Mouse (Mus musculus) lung, adult 2 months (tissue): Measurements from ENCODE around the gene Spint1. TPM values are rescaled to one million over a fixed set of nuclear protein-coding genes. Genes with fewer than 3 reads are reported as not detected.
A peak's percentile ranks its signal among the peaks of the same experiment; 100 is the strongest.

Source experiments
- DNase-seq: peaks from one replicate; pipeline ENCODE4 v3.0.0; 2022
- H3K4me1 ChIP-seq: fragments of 200-500 bp; 2 replicates; pipeline ENCODE4 v1.6.1; 2011; ENCODE audit warnings: low read length; ENCODE audit not compliant: control insufficient read depth, insufficient read depth
- H3K4me3 ChIP-seq: fragments of 200-500 bp; replicated peaks from 2 replicates; pipeline ENCODE3; 2011; ENCODE audit warnings: low read depth, mild to moderate bottlenecking, control low read depth, low read length; ENCODE audit errors: extremely low read depth
- CTCF ChIP-seq: fragments of 200-500 bp; IDR thresholded peaks from 2 replicates; pipeline ENCODE4 v1.5.1; 2011; ENCODE audit warnings: mild to moderate bottlenecking, low read length, control low read depth; ENCODE audit not compliant: insufficient read depth
- POLR2A ChIP-seq: fragments of 200-500 bp; IDR thresholded peaks from 2 replicates; pipeline ENCODE4 v1.6.1; 2011; ENCODE audit warnings: low read depth, mild to moderate bottlenecking, control low read depth, low read length, borderline replicate concordance; ENCODE audit errors: extremely low read depth
- WGBS: fragments of 180-500 bp; shearing (Covaris S2); methylation state at CpG from one replicate; pipeline ENCODE4 v1.1.7; 2018; 5-methylcytosine and 5-hydroxymethylcytosine counted together
- polyA plus RNA-seq: library from polyadenylated mRNA; depleted of rRNA; stranded (reverse); fragments of >200 nt; gene quantifications from 2 replicates; pipeline ENCODE4 v1.2.3, GENCODE M21; 2012

The Spint1 gene
- polyA plus RNA-seq, 1 experiment = 51.0 TPM

DNA sequence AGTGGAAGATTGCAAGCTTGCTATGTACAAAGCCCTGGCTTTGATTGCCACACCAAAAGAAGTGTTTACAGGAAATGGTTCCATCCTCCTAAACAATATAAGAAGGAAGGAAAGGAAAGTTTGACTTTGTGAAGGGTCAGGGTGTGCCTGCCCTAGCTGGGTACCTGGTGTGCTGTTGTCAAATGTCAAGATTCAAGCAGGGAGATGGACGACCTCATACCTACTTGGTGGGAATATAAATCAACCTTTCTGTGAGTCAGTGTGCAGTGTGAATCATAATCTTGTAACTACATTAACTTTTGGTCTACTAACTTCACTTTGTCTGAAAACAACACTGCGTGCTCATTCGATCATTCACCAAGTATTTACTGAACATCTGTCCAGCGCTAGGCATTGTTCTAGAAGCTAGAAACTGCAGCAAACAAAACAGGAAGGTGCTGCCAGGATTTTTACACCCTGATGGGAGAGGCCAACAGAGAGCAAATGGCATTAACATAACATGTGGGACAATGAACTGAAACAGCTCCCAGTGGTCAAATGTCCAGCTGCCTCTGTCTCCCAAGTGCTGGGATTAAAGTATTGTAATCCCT lies 33.2 kb upstream of the Spint1 start:
- Histone ChIP-seq H3K4me1 (peaks cover 9% of the 10 kb centered on the region), H3K4me3 (no peak overlapping the region)
- DNase-seq = no peak
- WGBS = 44% methylated on average over 4 of the region's 4 CpGs
- TF ChIP-seq CTCF = no peak
- TF ChIP-seq POLR2A = no peak

DNA sequence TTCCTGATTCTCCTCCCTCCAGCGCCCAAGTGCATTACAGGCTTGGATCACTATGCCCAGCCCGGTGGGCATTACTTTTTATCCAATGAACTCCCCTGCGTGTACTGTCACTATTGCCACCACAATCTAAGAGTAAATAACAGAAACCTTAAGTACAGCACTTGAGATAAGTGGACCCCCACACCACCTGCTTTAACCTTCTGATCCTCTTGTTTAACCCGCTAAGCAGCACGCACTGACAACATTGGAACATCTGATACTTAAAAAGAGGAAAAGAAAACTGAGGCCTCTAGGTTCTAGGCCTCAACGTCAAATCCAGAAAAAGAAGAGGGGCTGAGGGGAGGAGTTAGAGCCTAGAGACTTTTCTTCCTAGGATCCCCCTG lies 29.2 kb upstream of the Spint1 start:
- H3K4me3 ChIP-seq = peak overlapping the region; percentile 94
- DNase-seq = no peak
- TF ChIP-seq POLR2A (no peak), CTCF (no peak)
- WGBS = 14% methylated on average over 6 of the region's 6 CpGs
- H3K4me1 ChIP-seq = peaks cover 7% of the 10 kb centered on the region

DNA sequence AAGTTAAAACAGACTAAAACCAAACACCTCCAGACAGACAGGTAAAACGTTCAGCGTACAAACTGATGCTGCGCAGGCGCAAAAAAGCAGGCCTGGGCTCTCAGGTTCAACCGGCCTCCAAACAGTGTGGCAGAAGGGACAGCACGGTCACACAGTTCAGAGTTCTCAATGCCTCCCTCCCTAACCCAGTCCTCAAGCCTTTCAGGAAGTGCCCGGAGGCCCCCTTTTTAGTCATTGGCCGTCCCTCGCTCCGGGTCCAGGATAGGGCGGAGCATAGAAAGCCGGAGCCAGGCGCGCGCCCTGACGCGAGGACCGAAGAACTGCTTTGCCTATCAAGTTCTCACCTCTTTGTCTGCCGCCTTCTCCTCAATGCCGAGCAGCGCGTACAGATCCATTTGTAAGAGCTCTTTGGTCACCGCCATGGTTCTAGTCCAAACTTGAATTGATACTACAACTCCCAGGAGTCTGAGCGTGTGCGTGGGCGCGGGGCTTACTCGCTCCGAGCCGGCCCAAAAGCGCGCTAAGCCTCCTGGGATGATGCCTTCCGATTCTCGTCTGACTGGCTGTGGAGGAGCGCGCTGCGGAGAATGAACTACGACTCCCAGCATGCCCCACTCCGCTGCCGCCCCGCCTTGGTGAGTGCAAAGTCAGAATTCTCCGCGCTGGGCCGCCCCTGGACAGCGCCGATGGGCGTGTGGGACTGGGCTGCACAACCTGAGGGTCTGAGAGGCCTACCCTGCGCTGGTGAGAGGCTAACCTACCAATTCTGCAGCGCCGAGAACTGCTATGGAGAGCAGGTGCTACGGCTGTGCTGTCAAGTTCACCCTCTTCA lies 28.6 kb upstream of the Spint1 start, which contains the start of the genes Zfyve19 and Dnajc17:
Gene Zfyve19 (plus strand): TSS at position 274 of the 832 bp plus-strand sequence.
Gene Dnajc17 (minus strand): TSS at position 452 of the 832 bp plus-strand sequence.
- DNase-seq = peak; percentile 90
- peaks cover 2% of the 10 kb centered on the region; the same call in 1 of the 2 replicates for H3K4me1 ChIP-seq
- TF ChIP-seq CTCF = no peak
- TF ChIP-seq POLR2A = peak; percentile 85; the same call in 1 of the 2 replicates
- H3K4me3 ChIP-seq = peak within 1 kb of the TSS; percentile 94
- under 1% methylated on average over 51 of the region's 51 CpGs for WGBS

DNA sequence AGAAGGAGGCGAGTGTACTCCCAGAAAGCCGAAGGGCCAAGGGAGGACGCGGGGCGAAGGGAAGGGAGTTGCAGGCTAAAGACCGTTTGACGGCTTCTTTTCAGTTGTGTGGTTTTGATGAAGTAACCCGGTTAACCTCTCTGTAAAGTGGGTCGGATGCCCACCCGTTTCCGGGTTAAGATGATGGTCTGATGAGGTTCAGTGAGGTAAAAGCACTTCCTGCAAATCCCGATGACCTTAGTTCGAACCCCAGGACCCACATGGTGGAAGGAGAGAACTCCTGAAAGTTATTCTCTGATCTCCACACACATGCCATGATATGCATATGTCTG lies 28.0 kb upstream of the Spint1 start:
- Histone ChIP-seq H3K4me1 (0 out of 2 replicates have a peak, but pooled peaks cover 2% of the 10 kb centered on the region), H3K4me3 (peak overlapping the region; percentile 81)
- no peak for DNase-seq
- TF ChIP-seq CTCF (no peak), POLR2A (no peak)
- under 1% methylated on average over 13 of the region's 13 CpGs for WGBS

DNA sequence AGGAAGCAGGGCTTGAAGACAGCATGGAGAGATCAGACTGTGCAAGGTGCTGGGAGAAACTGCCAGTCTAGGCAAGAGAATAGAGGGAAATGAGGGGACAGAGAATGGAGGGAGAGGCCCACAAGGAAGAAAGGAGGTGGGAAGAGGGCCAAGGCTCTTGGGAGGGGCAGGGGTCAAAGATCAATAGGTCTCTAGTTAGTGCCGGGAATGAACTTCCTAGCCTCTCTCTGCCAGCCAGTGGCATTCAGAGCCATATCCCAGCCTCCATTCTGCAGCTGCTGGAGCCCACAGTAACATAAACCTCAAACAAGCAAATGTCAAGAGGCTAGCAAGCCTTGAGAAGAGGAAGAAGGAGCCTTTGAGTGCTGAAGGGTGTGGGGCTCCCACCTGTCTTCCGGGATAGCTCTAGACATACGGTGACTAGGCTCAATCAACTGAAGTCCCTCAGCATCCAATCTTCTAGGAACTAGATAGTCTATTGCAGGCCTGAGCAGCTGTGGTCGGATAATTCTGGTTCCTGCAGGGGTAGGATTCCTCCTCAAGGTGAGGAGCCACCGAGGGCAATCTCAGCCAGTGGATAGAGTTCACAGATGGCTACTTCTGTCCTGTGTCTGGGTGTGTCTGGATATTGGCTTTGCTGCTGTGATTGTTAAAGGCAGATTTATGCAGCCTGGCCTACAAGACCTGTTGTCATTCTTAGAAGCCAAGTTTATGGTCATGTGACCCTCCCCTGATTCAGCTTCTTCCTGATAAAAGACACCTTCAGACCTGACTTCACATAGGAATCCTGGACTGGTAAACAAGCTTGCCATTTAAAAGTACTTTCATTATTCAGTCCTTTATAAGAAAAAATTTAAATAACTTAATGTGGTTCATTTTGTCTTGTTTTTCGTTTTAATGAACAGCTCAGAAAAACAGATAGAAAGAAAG lies 7.1 kb upstream of the Spint1 start, which contains the start of gene Ppp1r14d:
Gene Ppp1r14d (minus strand): TSS at position 132 of the 930 bp plus-strand sequence.
- WGBS = 69% methylated on average over 6 of the region's 6 CpGs
- TF ChIP-seq CTCF = no peak
- TF ChIP-seq POLR2A = no peak
- H3K4me1 ChIP-seq = no peaks in the 10 kb centered on the region
- DNase-seq = no peak
- no peak within 1 kb of the TSS for H3K4me3 ChIP-seq

DNA sequence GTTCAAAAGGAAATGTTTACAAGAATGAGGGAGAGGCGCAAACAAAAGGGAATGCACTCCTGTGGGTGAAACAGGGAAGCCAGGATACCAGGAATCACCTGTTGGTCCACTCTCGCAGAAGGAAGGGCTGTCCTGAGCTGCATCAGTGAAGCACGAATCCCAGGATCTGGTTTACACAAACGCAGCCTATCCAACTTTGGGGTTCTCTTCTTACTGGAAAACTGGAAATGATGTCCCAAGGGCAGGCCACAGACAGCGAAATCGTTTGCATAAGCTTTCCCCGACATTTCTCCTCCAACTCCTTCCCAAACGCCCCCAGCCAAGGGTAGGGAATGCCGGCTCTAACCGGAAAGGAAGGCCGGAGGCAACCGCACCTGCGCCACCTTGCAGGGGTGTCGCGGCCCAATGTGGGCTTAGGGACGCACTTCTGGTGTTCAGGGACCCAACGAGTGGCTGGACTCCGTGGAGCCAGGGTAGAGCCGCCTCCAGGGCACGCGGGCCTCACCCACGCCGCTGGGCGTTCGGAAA lies 416 bp upstream of the Spint1 start:
- Histone ChIP-seq H3K4me1 (no peaks in the 10 kb centered on the region), H3K4me3 (peak overlapping the region; percentile 45)
- DNase-seq = no peak
- TF ChIP-seq POLR2A (no peak), CTCF (no peak)
- WGBS = 15% methylated on average over 25 of the region's 25 CpGs

DNA sequence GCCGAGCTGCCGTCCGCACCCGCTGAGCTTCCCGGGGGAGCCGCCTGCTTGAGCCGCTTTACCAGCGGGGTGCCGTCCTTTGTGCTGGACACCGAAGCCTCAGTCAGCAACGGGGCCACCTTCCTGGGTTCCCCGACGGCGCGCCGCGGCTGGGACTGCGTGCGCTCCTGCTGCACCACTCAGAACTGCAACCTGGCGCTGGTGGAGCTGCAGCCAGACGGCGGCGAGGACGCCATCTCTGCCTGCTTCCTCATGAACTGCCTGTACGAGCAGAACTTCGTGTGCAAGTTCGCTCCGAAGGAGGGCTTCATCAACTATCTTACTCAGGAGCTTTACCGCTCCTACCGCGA lies 684 bp downstream of the Spint1 start:
- H3K4me3 ChIP-seq = peak overlapping the region; percentile 60
- peak; percentile 57 for DNase-seq
- H3K4me1 ChIP-seq = no peaks in the 10 kb centered on the region
- TF ChIP-seq POLR2A (no peak), CTCF (no peak)
- 4% methylated on average over 31 of the region's 31 CpGs for WGBS

DNA sequence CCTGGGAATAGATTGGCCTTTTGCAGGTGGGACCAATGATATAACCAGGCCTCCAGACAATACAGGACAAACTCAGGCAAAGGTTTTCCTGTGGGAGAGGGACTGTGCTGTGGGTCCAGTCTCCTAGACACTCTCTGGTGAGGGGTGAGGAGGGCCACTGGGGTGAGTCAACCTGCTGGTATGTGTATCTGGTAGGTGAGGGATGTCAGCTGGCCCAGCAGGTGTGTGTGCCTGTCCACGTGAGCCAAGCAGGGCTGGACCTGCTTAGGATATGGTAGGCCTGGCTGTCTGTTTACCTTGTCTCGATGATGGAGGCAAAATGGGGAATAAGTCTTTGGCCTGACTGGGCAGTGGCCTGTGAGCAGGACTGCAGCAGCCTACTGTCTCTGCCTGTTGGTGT lies 1.5 kb downstream of the Spint1 start:
- DNase-seq = peak; percentile 35
- TF ChIP-seq POLR2A (peak; percentile 45; the same call in 1 of the 2 replicates), CTCF (no peak)
- 51% methylated on average over 2 of the region's 2 CpGs for WGBS
- no peaks in the 10 kb centered on the region for H3K4me1 ChIP-seq
- H3K4me3 ChIP-seq = peak overlapping the region; percentile 60

DNA sequence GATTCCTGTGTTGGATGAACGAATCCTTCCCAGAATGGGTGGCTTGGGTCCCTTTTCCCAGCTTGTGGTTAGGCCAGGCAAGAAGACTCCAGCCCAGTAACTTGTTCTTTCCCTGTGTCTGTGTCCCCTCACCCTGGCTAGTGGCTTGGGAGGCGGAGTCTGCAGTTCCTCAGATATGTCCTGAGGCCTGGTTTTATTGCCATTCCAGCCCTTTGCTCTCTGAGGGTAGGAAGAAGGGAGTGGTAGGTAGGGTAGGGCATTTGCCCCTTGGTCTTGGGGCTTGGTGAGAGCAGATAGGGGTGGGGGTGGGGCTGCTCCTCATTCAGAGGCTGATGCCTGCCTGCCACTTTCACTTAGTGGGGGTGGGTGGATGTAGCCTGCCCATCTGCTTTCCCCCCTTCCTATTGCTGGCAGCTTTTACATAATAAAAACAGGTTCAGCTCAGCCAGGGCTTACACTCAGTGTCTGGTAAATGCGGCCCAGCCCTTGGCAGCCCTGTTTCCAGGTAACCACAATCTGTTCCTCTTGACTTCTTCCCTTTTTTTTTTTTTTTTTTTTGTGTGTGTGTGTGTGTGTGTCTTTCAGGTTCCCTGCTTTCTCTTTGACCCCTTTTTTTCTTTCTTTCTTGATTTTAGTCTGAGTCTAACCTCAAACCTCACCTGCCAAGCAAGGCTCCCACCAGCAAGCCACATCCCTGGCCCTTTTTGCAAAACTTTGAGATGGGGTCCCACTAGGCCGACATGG lies 3.1 kb downstream of the Spint1 start:
- DNase-seq = no peak
- no peaks in the 10 kb centered on the region for H3K4me1 ChIP-seq
- no peak for TF ChIP-seq POLR2A
- TF ChIP-seq CTCF = no peak
- 71% methylated on average over 4 of the region's 4 CpGs for WGBS
- no peak overlapping the region for H3K4me3 ChIP-seq
